Mouse (Mus musculus) monocyte, adult 5-6 weeks (primary cell): ENCODE measurements around the gene Prss48. TPM values are rescaled to one million over a fixed set of nuclear protein-coding genes. Genes with fewer than 3 reads are reported as not detected.
"Not testable (repeated sequence)": the region's sequence is repeated elsewhere in the genome, so short reads cannot be mapped to it uniquely, and the experiment has no call there.

Experiments
- ATAC-seq: fragments of 153-309, 156-312 bp; replicated peaks from 2 replicates; pipeline ENCODE4 v1.8.0; 2017; ENCODE audit warnings: mild to moderate bottlenecking; ENCODE audit not compliant: low TSS enrichment, insufficient number of reproducible peaks, severe bottlenecking, poor library complexity, low FRiP score
- total RNA-seq: library from RNA; stranded (forward); fragments of 200-1000, 200-491, 200-594 nt; gene quantifications from 3 replicates; pipeline ENCODE4 v1.2.3, GENCODE M21; 2017

Gene Prss48
- total RNA-seq, 1 experiment from 2014 or later = not detected

GRCm38 (mm10) chr3:86011373-86011772, 9.1 kb upstream of the Prss48 start:
- no peak for ATAC-seq

- no peak for ATAC-seq
These were observed 8.3 kb upstream of the Prss48 start for GRCm38 (mm10) chr3:86010618-86011017.

- ATAC-seq = no peak
These were observed 2.5 kb upstream of the Prss48 start for GRCm38 (mm10) chr3:86004751-86005150.

- no peak for ATAC-seq
These were observed 649 bp upstream of the Prss48 start for GRCm38 (mm10) chr3:86002940-86003339.

- ATAC-seq = no peak
These were observed 1.0 kb downstream of the Prss48 start for GRCm38 (mm10) chr3:86001271-86001670.

- no peak for ATAC-seq
These were observed 7.6 kb downstream of the Prss48 start for GRCm38 (mm10) chr3:85994645-85995044.

GRCm38 (mm10) chr3:85993744-85994143, 8.5 kb downstream of the Prss48 start:
- no peak for ATAC-seq

GRCm38 (mm10) chr3:85991802-85992156, 10.5 kb downstream of the Prss48 start:
- no peak for ATAC-seq

- ATAC-seq = no peak
These were observed 11.0 kb downstream of the Prss48 start for GRCm38 (mm10) chr3:85991140-85991801.

GRCm38 (mm10) chr3:85987225-85987624, 15.1 kb downstream of the Prss48 start:
- no peak for ATAC-seq

- no peak for ATAC-seq
These were observed 17.8 kb downstream of the Prss48 start for GRCm38 (mm10) chr3:85984537-85984936.

- ATAC-seq = not testable (repeated sequence)
These were observed 20.5 kb downstream of the Prss48 start for GRCm38 (mm10) chr3:85981761-85982160.

GRCm38 (mm10) chr3:85980036-85980435, 22.3 kb downstream of the Prss48 start:
- ATAC-seq = no peak

GRCm38 (mm10) chr3:85974451-85974850, 27.8 kb downstream of the Prss48 start:
- ATAC-seq = no peak

GRCm38 (mm10) chr3:85973376-85974140, 28.7 kb downstream of the Prss48 start:
- no peak for ATAC-seq

GRCm38 (mm10) chr3:85971599-85971975, 30.7 kb downstream of the Prss48 start:
- no peak for ATAC-seq

GRCm38 (mm10) chr3:85970742-85971598, 31.3 kb downstream of the Prss48 start, which contains the start of gene Sh3d19:
Gene Sh3d19, plus strand, starts transcription at chr3:85971109.
- ATAC-seq = no peak

GRCm38 (mm10) chr3:85969040-85969439, 33.3 kb downstream of the Prss48 start:
- ATAC-seq = no peak

GRCm38 (mm10) chr3:85965479-85965878, 36.8 kb downstream of the Prss48 start:
- no peak for ATAC-seq
